Mouse (Mus musculus) left cerebral cortex, adult 2 months (tissue): ENCODE measurements around the gene Gm16253. TPM values are rescaled to one million over a fixed set of nuclear protein-coding genes. Genes with fewer than 3 reads are reported as not detected.

Source experiments
- DNase-seq, 2 experiments: peaks; one replicate each; pipeline ENCODE4 v3.0.0; 2021 to 2022; ENCODE audit warnings: low spot score in 2 of 2, mixed read lengths in 1 of 2; ENCODE audit errors: extremely low spot score in 1 of 2
- H3K27ac ChIP-seq: fragments of 200-600 bp; 2 replicates; pipeline ENCODE4 v1.8.1; 2022
- H3K4me3 ChIP-seq: fragments of 200-600 bp; 2 replicates; pipeline ENCODE4 v1.8.1; 2022
- CTCF ChIP-seq: fragments of 200-600 bp; IDR thresholded peaks from 2 replicates; pipeline ENCODE4 v1.8.1; 2022; ENCODE audit warnings: antibody characterized with exemption, mild to moderate bottlenecking, moderate library complexity
- intact Hi-C: fragments of 180-260 bp; cut with DNase I; formaldehyde crosslinking; loops from one replicate; pipeline ENCODE4 v1.15.1; 2025
- total RNA-seq, 2 experiments: library from RNA; stranded (reverse); gene quantifications; 2 replicates each; pipeline ENCODE4 v1.2.3; 2021

Gene Gm16253
- total RNA-seq, 2 experiments from 2014 or later = not detected

- peak; percentile 95 for TF ChIP-seq CTCF
- DNase-seq = peak; percentile 74 to 78
- Histone ChIP-seq H3K27ac (no peak overlapping the region), H3K4me3 (no peak overlapping the region)
- intact Hi-C loops = loop anchor here (1.0 to 2.0 kb wide), 3 partner anchors 33 to 153 kb away; no protein-coding TSS in a partner anchor
Observed at GRCm38 (mm10) chr3:96547389-96547960, 29.3 kb upstream of the Gm16253 start.

GRCm38 (mm10) chr3:96548824-96549223 is 28.0 kb upstream of the Gm16253 start:
- no peak for TF ChIP-seq CTCF
- no peak overlapping the region for H3K27ac ChIP-seq
- intact Hi-C loops = no loop called here
- no peak overlapping the region for H3K4me3 ChIP-seq
- DNase-seq = no peak

DNA sequence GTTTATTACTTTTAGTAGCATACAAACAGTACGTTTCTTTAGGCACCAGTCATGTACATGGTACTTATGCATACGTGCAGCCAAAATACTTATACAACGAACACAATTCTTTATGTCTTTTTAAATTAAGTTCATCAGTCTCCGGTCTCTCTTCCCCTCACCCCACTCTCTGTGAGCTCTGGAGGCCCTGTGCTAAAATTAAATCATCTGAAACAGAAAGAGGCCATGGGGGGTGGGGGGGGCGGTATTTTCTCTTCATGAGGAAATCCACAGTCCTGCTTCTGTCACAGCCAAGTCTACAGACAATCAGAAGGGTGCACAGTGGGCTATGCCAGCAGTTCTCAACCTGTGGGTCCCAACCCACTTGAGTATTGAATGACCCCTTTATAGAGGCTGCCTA is 27.4 kb upstream of the Gm16253 start:
- intact Hi-C loops = no loop called here
- TF ChIP-seq CTCF = no peak
- no peak overlapping the region for H3K27ac ChIP-seq
- DNase-seq = no peak
- no peak overlapping the region for H3K4me3 ChIP-seq

- TF ChIP-seq CTCF = peak; percentile 70
- DNase-seq = peak; percentile 39 to 44
- no peak overlapping the region for H3K4me3 ChIP-seq
- intact Hi-C loops = loop anchor here (1.0 kb wide), 1 partner anchor 29 kb away; no protein-coding TSS in a partner anchor
- no peak overlapping the region for H3K27ac ChIP-seq
Observed at GRCm38 (mm10) chr3:96551203-96551602, 25.6 kb upstream of the Gm16253 start.

DNA sequence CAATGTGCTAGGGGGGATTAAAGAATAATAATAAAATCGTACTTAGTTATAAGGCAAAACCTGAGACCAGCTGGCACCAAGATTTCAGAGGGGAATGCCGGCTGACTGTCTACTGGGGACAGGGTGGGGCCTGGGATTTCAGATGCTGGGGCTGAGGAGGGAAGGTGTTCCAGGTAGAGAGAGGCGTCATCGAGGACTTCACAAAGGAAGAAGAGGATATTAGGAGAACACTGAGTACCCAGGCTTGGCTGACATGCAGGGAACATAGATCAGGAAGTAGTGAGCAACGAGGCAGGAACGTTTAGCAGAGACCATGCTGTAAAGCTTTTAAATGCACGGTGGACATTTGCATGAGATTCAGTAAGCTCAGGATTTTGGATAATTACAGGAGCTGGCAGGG is 24.9 kb upstream of the Gm16253 start:
- no peak for DNase-seq
- H3K4me3 ChIP-seq = no peak overlapping the region
- TF ChIP-seq CTCF = no peak
- intact Hi-C loops = loop anchor here (1.0 kb wide), 1 partner anchor 28 kb away; no protein-coding TSS in a partner anchor
- no peak overlapping the region for H3K27ac ChIP-seq

GRCm38 (mm10) chr3:96553601-96554000 is 23.2 kb upstream of the Gm16253 start:
- DNase-seq = no peak
- intact Hi-C loops = no loop called here
- Histone ChIP-seq H3K27ac (no peak overlapping the region), H3K4me3 (no peak overlapping the region)
- TF ChIP-seq CTCF = no peak

DNA sequence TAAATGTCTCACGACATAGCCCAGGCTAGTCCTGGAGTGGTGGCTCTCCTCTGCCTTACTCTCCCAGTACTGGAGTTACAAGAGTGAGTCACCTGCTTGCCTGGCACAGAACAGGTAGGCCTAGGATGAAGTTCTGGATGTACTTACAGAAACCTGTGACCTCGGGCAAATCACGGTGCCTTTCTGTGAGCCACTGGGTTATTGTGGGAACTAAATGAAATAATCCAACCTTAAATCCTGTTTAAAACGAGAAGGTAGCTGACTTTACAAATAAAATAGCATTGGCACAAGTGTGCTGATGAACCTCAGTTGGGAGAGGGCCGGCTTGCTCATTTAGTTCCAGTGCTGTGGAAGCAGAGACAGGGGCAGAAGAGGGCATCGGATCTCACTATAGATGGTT is 22.5 kb upstream of the Gm16253 start:
- no peak for TF ChIP-seq CTCF
- H3K4me3 ChIP-seq = no peak overlapping the region
- H3K27ac ChIP-seq = no peak overlapping the region
- intact Hi-C loops = no loop called here
- DNase-seq = no peak

GRCm38 (mm10) chr3:96555041-96555596 is 21.7 kb upstream of the Gm16253 start:
- no peak for TF ChIP-seq CTCF
- Histone ChIP-seq H3K4me3 (no peak overlapping the region), H3K27ac (peak overlapping the region; percentile 60)
- DNase-seq = peak in 1 of 2 experiments; percentile 38
- intact Hi-C loops = no loop called here

- Histone ChIP-seq H3K27ac (peak overlapping the region; percentile 60; the same call in 1 of the 2 replicates), H3K4me3 (no peak overlapping the region)
- TF ChIP-seq CTCF = no peak
- no peak for DNase-seq
- intact Hi-C loops = loop anchor here (2.0 kb wide), 1 partner anchor 21 kb away; the partner anchor contains the start of gene Gm16253
Observed at GRCm38 (mm10) chr3:96555999-96556614, 20.7 kb upstream of the Gm16253 start.

GRCm38 (mm10) chr3:96556651-96557635 is 19.8 kb upstream of the Gm16253 start:
- Histone ChIP-seq H3K27ac (peak overlapping the region; percentile 55), H3K4me3 (peak overlapping the region; percentile 51)
- TF ChIP-seq CTCF = no peak
- no peak for DNase-seq
- intact Hi-C loops = loop anchor here (2.0 kb wide), 1 partner anchor 20 kb away; the partner anchor contains the start of gene Gm16253

- TF ChIP-seq CTCF = peak; percentile 63
- Histone ChIP-seq H3K27ac (peak within 1 kb of the TSS; percentile 77), H3K4me3 (peak within 1 kb of the TSS; percentile 51)
- DNase-seq = peak; percentile 91 to 93
- intact Hi-C loops = loop anchor here (2.0 kb wide), 1 partner anchor 19 kb away; the partner anchor contains the start of gene Gm16253
Observed at GRCm38 (mm10) chr3:96557694-96558093, 19.1 kb upstream of the Gm16253 start, which contains the start of gene Txnip. Gene Txnip (plus strand): TSS chr3:96557957.
